Comparison of ENCODE assay signal across 15 mouse cellular contexts in genomic region chr11:112298901-112299341, GRCm38 (mm10).
DNase-seq lines count a peak whose midpoint lies in the region; ATAC-seq and TF ChIP-seq lines count a peak whose summit lies in the region.
"Had no signal": no experiment of that assay in that cellular context is flagged by ENCODE, and none has a peak within 500 bp of the region (broad histone marks: within the 10 kb centered on the region; RNA-seq: fewer than 3 reads in every experiment).

No protein-coding gene starts in this region.

- no peaks in the 10 kb centered on the region for H3K36me3 ChIP-seq in embryonic facial prominence, embryonic 15.5 days
- no peaks in the 10 kb centered on the region for H3K36me3 ChIP-seq in limb, embryonic 14.5 days (ENCODE audit: control insufficient read depth, insufficient read depth, low read length)
- H3K36me3 ChIP-seq: forebrain, embryonic 12.5 days; midbrain, embryonic 13.5 days; neural tube, embryonic 12.5 days; stomach, embryonic 15.5 days had no signal

- H3K4me3 ChIP-seq in embryonic facial prominence, embryonic 15.5 days (replicated peaks), result no peak overlapping the region
- H3K4me3 ChIP-seq in limb, embryonic 14.5 days (replicated peaks; ENCODE audit: low read length), result no peak overlapping the region
- H3K4me3 ChIP-seq: forebrain, embryonic 12.5 days; heart, adult 2 months; midbrain, embryonic 13.5 days; neural tube, embryonic 12.5 days; stomach, embryonic 15.5 days had no signal

- ATAC-seq in embryonic facial prominence, embryonic 15.5 days (ENCODE audit: insufficient number of reproducible peaks, low FRiP score, low TSS enrichment, low read depth), result peak; percentile 79; the same call in 1 of the 2 replicates
- peak; percentile 62 for ATAC-seq in limb, embryonic 14.5 days (ENCODE audit: low FRiP score, low read depth)
- ATAC-seq in erythroblast, adult 5-6 weeks (replicated peaks; ENCODE audit: low FRiP score, poor library complexity, severe bottlenecking), result no peak
- ATAC-seq: midbrain, embryonic 13.5 days had no signal

- no peak overlapping the region for H3K27ac ChIP-seq in embryonic facial prominence, embryonic 15.5 days (replicated peaks)
- no peak overlapping the region; the same call in none of the 2 replicates for H3K27ac ChIP-seq in limb, embryonic 14.5 days (replicated peaks; ENCODE audit: low read depth, low read length)
- H3K27ac ChIP-seq: forebrain, embryonic 12.5 days; heart, adult 2 months; midbrain, embryonic 13.5 days; neural tube, embryonic 12.5 days; stomach, embryonic 15.5 days had no signal

- peak; percentile 8 for DNase-seq in NIH3T3 (ENCODE audit: low read depth)
- peak; percentile 56 for DNase-seq in layer of hippocampus, adult 9-11 months
- peak; percentile 40 for DNase-seq in limb, embryonic 14.5 days (ENCODE audit: low spot score)
- no peak for DNase-seq in thymus, postnatal 14 days
- no peak for DNase-seq in cerebellum, adult 18-20 months
- no peak for DNase-seq in Muller cell, postnatal 12 days (ENCODE audit: inconsistent ontology term)
- DNase-seq: embryo, embryonic 11 days; heart, adult 2 months; lung, embryonic 14.5 days had no signal

- H3K4me1 ChIP-seq in embryonic facial prominence, embryonic 15.5 days, result peaks cover 7% of the 10 kb centered on the region; the same call in 1 of the 2 replicates
- H3K4me1 ChIP-seq in limb, embryonic 14.5 days (ENCODE audit: control insufficient read depth, insufficient read depth, low read length), result peaks cover 5% of the 10 kb centered on the region; the same call in 1 of the 2 replicates
- H3K4me1 ChIP-seq: forebrain, embryonic 12.5 days; midbrain, embryonic 13.5 days; neural tube, embryonic 12.5 days; stomach, embryonic 15.5 days had no signal

- WGBS in embryonic facial prominence, embryonic 15.5 days, result 47% methylated on average over 5 of the region's 5 CpGs
- WGBS in limb, embryonic 14.5 days, result 54% methylated on average over 5 of the region's 5 CpGs

- no peaks in the 10 kb centered on the region for H3K9me3 ChIP-seq in embryonic facial prominence, embryonic 15.5 days (replicated peaks)
- H3K9me3 ChIP-seq in limb, embryonic 14.5 days (ENCODE audit: control insufficient read depth, low read length), result no peaks in the 10 kb centered on the region
- H3K9me3 ChIP-seq: forebrain, embryonic 12.5 days; midbrain, embryonic 13.5 days; neural tube, embryonic 12.5 days; stomach, embryonic 15.5 days had no signal

- H3K27me3 ChIP-seq in embryonic facial prominence, embryonic 15.5 days, result no peaks in the 10 kb centered on the region; the same call in 1 of the 2 replicates
- no peaks in the 10 kb centered on the region for H3K27me3 ChIP-seq in limb, embryonic 14.5 days (ENCODE audit: control insufficient read depth, insufficient read depth, low read length)
- H3K27me3 ChIP-seq: forebrain, embryonic 12.5 days; midbrain, embryonic 13.5 days; neural tube, embryonic 12.5 days; stomach, embryonic 15.5 days had no signal

- no peak overlapping the region for H3K9ac ChIP-seq in embryonic facial prominence, embryonic 15.5 days
- H3K9ac ChIP-seq in limb, embryonic 14.5 days (ENCODE audit: low read depth, low read length, severe bottlenecking), result no peak overlapping the region
- H3K9ac ChIP-seq: forebrain, embryonic 12.5 days; lung, embryonic 14.5 days; midbrain, embryonic 13.5 days; neural tube, embryonic 12.5 days; stomach, embryonic 15.5 days had no signal

- H3K4me2 ChIP-seq in embryonic facial prominence, embryonic 15.5 days (replicated peaks), result no peak overlapping the region
- no peak overlapping the region for H3K4me2 ChIP-seq in limb, embryonic 14.5 days (replicated peaks; ENCODE audit: low read depth, low read length, severe bottlenecking)
- H3K4me2 ChIP-seq: forebrain, embryonic 12.5 days; lung, embryonic 14.5 days; midbrain, embryonic 13.5 days; neural tube, embryonic 12.5 days; stomach, embryonic 15.5 days had no signal

- no peak for TF ChIP-seq POLR2A in limb, embryonic 14.5 days (IDR thresholded peaks at IDR 0.05; ENCODE audit: borderline replicate concordance, extremely low read depth, insufficient read depth, insufficient read length)

Comparison
In these comparisons a context has a peak if more than half of its experiments do, and no peak if none do; other contexts are left out.
1. DNase-seq: peak in NIH3T3 (single experiment), layer of hippocampus, adult 9-11 months (single experiment) and limb, embryonic 14.5 days (single experiment); none in thymus, postnatal 14 days (single experiment), cerebellum, adult 18-20 months (0 of 2) and Muller cell, postnatal 12 days (single experiment).